Mouse (Mus musculus) Patski (cell line): ENCODE measurements around the gene Slc35e3. TPM values are rescaled to one million over a fixed set of nuclear protein-coding genes. Genes with fewer than 3 reads are reported as not detected.

Source experiments
- ATAC-seq: fragments of 100-300 bp; one replicate; pipeline ENCODE4 v1.8.0; 2021
- CTCF ChIA-PET: fragments of 350-600 bp; sonication (Branson Sonifier 250); formaldehyde crosslinking; loops from one replicate; lab custom pipeline; 2022; ENCODE audit warnings: inconsistent platforms; lab: Charles Lee
- POLR2A ChIA-PET: fragments of 350-600 bp; sonication (Branson Sonifier 250); formaldehyde crosslinking; loops from one replicate; lab custom pipeline; 2022; ENCODE audit warnings: antibody characterized with exemption, inconsistent platforms; lab: Charles Lee
- DNase-seq: peaks from one replicate; pipeline ENCODE4 v3.0.0-alpha.2; 2011; ENCODE audit warnings: low read depth, low spot score
- H3K27me3 ChIP-seq: fragments of 371-371 bp; one replicate; pipeline ENCODE4 v1.5.1; 2021
- CTCF ChIP-seq: fragments of 100-300 bp; IDR thresholded peaks from one replicate; pipeline ENCODE4 v1.5.1; 2021
- in situ Hi-C: fragments of 300-500 bp; cut with MboI; formaldehyde crosslinking; loops from 3 replicates; pipeline ENCODE4 v1.11.1; 2018; ENCODE audit warnings: low pct_unique_long_range_greater_than_20kb, mixed read lengths
- polyA plus RNA-seq: library from polyadenylated mRNA; unstranded; gene quantifications from one replicate; pipeline ENCODE4 v1.2.3, GENCODE M21; 2021

The Slc35e3 gene
- polyA plus RNA-seq, 1 experiment from 2014 or later, result 19.4 TPM

DNA sequence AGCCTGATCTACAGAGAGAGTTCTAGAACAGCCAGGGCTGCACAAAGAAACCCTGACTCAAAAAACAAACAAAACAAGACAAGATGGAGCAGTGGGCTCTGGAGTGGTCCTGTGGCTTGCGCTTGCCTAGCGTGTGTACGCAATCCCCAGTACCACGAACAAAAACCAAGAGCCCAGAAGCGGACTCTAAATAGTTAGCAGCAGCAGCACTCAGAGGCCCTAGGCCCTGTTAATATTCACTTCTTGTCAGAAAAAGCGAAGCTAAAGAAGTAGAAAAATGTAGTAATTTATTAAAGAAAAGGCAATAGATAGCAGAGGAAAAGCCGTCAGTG lies 8.4 kb upstream of the Slc35e3 start:
- ChIA-PET CTCF (no interaction called here), POLR2A (no interaction called here)
- DNase-seq (no peak), ATAC-seq (no peak)
- in situ Hi-C loops, result no loop called here
- no peak for TF ChIP-seq CTCF
- H3K27me3 ChIP-seq, result no peaks in the 10 kb centered on the region

- ChIA-PET POLR2A (no interaction called here), CTCF (no interaction called here)
- no peaks in the 10 kb centered on the region for H3K27me3 ChIP-seq
- DNase-seq (no peak), ATAC-seq (no peak)
- in situ Hi-C loops, result no loop called here
- no peak for TF ChIP-seq CTCF
These were observed 7.8 kb upstream of the Slc35e3 start for GRCm38 (mm10) chr10:117753711-117754608.

- ChIA-PET CTCF (no interaction called here), POLR2A (no interaction called here)
- DNase-seq, result no peak
- no peaks in the 10 kb centered on the region for H3K27me3 ChIP-seq
- ATAC-seq, result no peak
- no peak for TF ChIP-seq CTCF
- in situ Hi-C loops, result no loop called here
These were observed 6.9 kb upstream of the Slc35e3 start for GRCm38 (mm10) chr10:117752851-117753647.

DNA sequence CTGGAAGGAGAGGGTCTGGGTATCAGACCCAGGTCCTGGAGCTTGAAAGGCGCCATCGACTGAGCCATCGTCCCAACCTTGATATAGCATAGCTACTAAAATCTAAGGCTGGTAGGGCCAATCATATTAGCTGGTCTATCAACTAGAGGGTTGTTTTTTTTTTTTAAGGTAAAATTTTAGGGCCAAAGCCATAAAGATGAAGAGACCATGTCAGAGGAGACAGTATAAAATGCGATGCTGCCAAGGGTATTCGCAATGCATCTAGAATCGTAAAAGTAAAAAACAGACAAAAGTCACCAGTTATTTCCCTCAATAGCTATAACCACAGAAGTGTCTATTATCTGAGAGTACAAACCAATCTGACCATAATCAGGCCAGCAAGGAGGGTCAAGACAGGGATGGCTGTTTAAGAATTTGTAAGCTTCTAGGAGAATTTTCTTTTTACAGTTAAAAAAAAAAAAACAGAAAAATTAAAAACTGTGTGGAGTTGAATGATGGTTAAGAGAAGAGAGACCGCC lies 6.2 kb upstream of the Slc35e3 start:
- ChIA-PET POLR2A (interaction anchor here (0.7 kb wide), 1 partner anchor 1849 kb away, joined by 4 read pairs; no protein-coding TSS in a partner anchor), CTCF (no interaction called here)
- DNase-seq (no peak), ATAC-seq (no peak)
- H3K27me3 ChIP-seq, result no peaks in the 10 kb centered on the region
- TF ChIP-seq CTCF, result no peak
- in situ Hi-C loops, result no loop called here

DNA sequence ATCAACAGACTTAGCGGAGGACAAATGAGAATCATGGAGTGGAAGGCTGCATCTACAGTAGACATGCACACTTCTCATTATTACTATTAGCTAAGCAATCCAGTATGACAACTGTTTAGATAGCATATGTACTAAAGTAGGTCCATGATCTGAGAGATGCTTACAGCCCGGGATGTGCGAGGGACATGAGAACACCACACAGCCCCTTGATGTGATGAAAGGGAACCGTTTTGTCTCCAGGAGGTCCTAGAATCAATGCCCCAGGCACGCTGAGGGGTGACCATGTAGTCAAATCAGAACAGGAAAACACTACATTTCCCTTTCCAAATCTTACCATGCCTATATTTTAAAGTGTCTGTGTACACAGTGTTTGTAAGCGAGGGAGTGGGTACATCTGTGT lies 5.6 kb upstream of the Slc35e3 start:
- in situ Hi-C loops, result no loop called here
- ATAC-seq (no peak), DNase-seq (no peak)
- ChIA-PET CTCF (no interaction called here), POLR2A (no interaction called here)
- no peaks in the 10 kb centered on the region for H3K27me3 ChIP-seq
- TF ChIP-seq CTCF, result no peak

DNA sequence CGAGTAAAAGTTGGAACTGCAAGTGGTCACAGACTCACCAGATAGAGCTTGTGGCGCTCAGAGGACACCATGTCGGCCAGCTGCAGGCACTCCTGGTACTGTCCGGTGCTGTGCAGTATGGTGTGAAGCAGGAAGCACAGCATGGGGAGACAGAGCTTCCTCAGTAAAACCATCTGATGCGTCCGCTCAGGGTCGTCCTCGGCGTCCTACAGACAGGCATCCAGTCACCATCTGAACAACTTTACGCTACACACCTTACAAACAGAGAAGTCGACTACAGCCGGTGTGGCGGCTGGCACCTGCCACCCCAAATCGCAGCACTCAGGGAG lies 5.1 kb upstream of the Slc35e3 start:
- in situ Hi-C loops, result no loop called here
- ATAC-seq, result no peak
- TF ChIP-seq CTCF, result no peak
- no peak for DNase-seq
- no peaks in the 10 kb centered on the region for H3K27me3 ChIP-seq
- ChIA-PET POLR2A (no interaction called here), CTCF (no interaction called here)

DNA sequence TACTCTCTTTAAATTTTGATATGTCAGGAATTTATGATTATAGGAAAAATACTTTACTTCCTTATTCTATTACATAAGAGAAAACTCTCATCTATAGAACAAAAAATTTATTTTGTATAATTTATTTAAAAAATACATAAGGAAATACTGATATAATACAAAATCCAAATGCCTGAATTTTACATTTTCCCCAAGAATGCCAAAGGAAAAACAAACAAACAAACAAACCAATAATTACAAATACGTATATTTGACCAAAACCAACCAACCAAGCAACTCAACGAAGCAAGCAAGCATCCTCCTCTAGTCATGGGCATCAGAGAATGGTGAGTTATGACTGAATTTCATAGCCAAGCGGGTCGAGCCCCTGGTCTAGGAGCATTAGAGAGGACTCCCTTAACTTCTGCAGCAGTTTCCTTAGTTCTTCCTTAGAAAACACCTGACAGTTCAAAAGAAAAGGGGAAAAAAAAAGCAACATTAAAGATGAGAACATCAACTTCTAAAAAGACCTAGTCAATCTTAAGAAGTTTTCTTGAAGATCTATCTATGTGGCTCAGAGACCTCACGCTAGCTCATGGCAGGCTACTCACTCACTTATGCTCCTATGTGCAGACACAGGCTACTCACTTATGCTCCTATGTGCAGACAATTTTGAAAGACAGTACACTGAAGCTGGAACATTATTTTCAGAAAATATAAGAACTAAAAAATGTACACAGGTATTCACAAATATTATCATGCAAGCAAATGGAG lies 4.5 kb upstream of the Slc35e3 start:
- DNase-seq (no peak), ATAC-seq (no peak)
- H3K27me3 ChIP-seq, result no peaks in the 10 kb centered on the region
- POLR2A ChIA-PET, result no interaction called here
- CTCF ChIA-PET, result no interaction called here
- no peak for TF ChIP-seq CTCF
- in situ Hi-C loops, result no loop called here

GRCm38 (mm10) chr10:117749787-117750343 lies 3.7 kb upstream of the Slc35e3 start:
- no peaks in the 10 kb centered on the region for H3K27me3 ChIP-seq
- in situ Hi-C loops, result no loop called here
- ChIA-PET POLR2A (no interaction called here), CTCF (no interaction called here)
- no peak for TF ChIP-seq CTCF
- ATAC-seq (no peak), DNase-seq (no peak)

DNA sequence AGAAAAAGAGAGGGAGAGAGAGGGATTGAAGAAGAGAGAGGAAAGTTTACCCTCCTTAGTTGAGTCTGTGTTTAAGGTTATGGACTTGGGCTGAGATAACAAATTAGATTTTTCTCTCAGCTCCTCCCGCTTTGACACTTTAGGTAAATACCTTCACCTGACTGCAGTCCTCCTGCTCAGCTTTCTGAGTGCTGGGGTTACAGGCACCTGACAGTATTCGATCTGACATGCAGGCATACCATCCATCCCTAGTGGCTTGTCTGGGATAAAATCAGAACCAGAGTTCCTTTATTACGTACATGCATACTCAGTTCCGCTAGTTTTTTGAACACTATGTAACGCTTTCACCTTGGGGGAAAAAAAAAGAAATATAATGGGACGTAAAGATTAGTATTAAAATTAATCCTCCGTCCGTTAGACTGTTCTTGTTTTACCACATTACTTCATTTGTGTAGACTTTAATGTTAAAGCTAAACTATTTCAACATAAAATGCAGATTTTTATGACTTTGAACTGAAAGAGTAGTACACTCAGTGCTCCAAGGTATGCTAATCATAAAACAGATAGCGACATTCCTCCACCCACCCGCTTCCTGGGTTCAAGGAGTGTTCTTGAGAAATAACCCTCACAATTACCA lies 3.0 kb upstream of the Slc35e3 start:
- in situ Hi-C loops, result no loop called here
- POLR2A ChIA-PET, result no interaction called here
- DNase-seq, result no peak
- no peak for ATAC-seq
- CTCF ChIA-PET, result no interaction called here
- no peaks in the 10 kb centered on the region for H3K27me3 ChIP-seq
- TF ChIP-seq CTCF, result no peak
